Mouse (Mus musculus): Measurements from ENCODE around the gene Phgdh. TPM values are rescaled to one million over a fixed set of nuclear protein-coding genes. Genes with fewer than 3 reads are reported as not detected.

Phgdh gene
- polyA plus RNA-seq, 1 experiment, result 849 TPM

GRCm38 (mm10) chr3:98362753-98363152, 23.0 kb upstream of the Phgdh start:
- no peaks in the 10 kb centered on the region for H3K36me3 ChIP-seq (ENCODE audit: control insufficient read depth, insufficient read depth)
- TF ChIP-seq POLR2AphosphoS2 (IDR thresholded peaks at IDR 0.05; ENCODE audit: insufficient read length, low read depth), result no peak
- no peak for TF ChIP-seq MYOD1 (IDR thresholded peaks at IDR 0.05; ENCODE audit: control insufficient read depth in 1 of 3, insufficient read length in 2 of 3, low read depth in 2 of 3)
- TF ChIP-seq SRF (IDR thresholded peaks at IDR 0.05; ENCODE audit: control insufficient read depth, insufficient read length, low read depth), result no peak
- TF ChIP-seq TCF3 (IDR thresholded peaks at IDR 0.05; ENCODE audit: insufficient read length, low read depth), result no peak
- TF ChIP-seq MAX (IDR thresholded peaks at IDR 0.05; ENCODE audit: low read depth), result no peak
- TF ChIP-seq POLR2A (IDR thresholded peaks at IDR 0.05; ENCODE audit: insufficient read length, low read depth), result no peak
- no peak for TF ChIP-seq E2F4 (IDR thresholded peaks at IDR 0.05; ENCODE audit: insufficient read depth)
- TF ChIP-seq TCF12 (IDR thresholded peaks at IDR 0.05; ENCODE audit: insufficient read depth, poor library complexity, severe bottlenecking), result no peak
- TF ChIP-seq CEBPB (IDR thresholded peaks at IDR 0.05; ENCODE audit: insufficient read depth, poor library complexity, severe bottlenecking), result no peak
- TF ChIP-seq MYOG (IDR thresholded peaks at IDR 0.05; ENCODE audit: control insufficient read depth in 1 of 3, insufficient read depth in 1 of 3, insufficient read length in 2 of 3, low read depth in 2 of 3), result no peak
- no peak overlapping the region for H3K4me2 ChIP-seq (ENCODE audit: low read depth)
- H3K4me3 ChIP-seq, result no peak overlapping the region
- no peaks in the 10 kb centered on the region for H3K79me2 ChIP-seq (ENCODE audit: control insufficient read depth, insufficient read depth)
- H3K27me3 ChIP-seq (ENCODE audit: control insufficient read depth, insufficient read depth, insufficient read length), result no peaks in the 10 kb centered on the region
- H3ac ChIP-seq (ENCODE audit: control insufficient read depth, insufficient read length), result no peak overlapping the region

GRCm38 (mm10) chr3:98356632-98357370, 17.0 kb upstream of the Phgdh start:
- TF ChIP-seq TCF3 (IDR thresholded peaks at IDR 0.05; ENCODE audit: insufficient read length, low read depth), result no peak
- TF ChIP-seq POLR2A (IDR thresholded peaks at IDR 0.05; ENCODE audit: insufficient read length, low read depth), result no peak
- TF ChIP-seq USF1 (IDR thresholded peaks at IDR 0.05; ENCODE audit: low read depth), result peak; percentile 69
- TF ChIP-seq E2F4 (IDR thresholded peaks at IDR 0.05; ENCODE audit: insufficient read depth), result no peak
- TF ChIP-seq SRF (IDR thresholded peaks at IDR 0.05; ENCODE audit: control insufficient read depth, insufficient read length, low read depth), result no peak
- TF ChIP-seq POLR2AphosphoS2 (IDR thresholded peaks at IDR 0.05; ENCODE audit: insufficient read length, low read depth), result no peak
- H3K27me3 ChIP-seq (ENCODE audit: control insufficient read depth, insufficient read depth, insufficient read length), result no peaks in the 10 kb centered on the region
- no peaks in the 10 kb centered on the region for H3K79me2 ChIP-seq (ENCODE audit: control insufficient read depth, insufficient read depth)

GRCm38 (mm10) chr3:98356026-98356365, 16.2 kb upstream of the Phgdh start:
- Histone ChIP-seq H3K4me2 (ENCODE audit: low read depth) (peak overlapping the region; percentile 60), H3K79me2 (ENCODE audit: control insufficient read depth, insufficient read depth) (no peaks in the 10 kb centered on the region), H3K36me3 (ENCODE audit: control insufficient read depth, insufficient read depth) (no peaks in the 10 kb centered on the region), H3ac (ENCODE audit: control insufficient read depth, insufficient read length) (no peak overlapping the region), H3K4me3 (no peak overlapping the region), H3K27me3 (ENCODE audit: control insufficient read depth, insufficient read depth, insufficient read length) (no peaks in the 10 kb centered on the region)
- no peak for TF ChIP-seq CEBPB (IDR thresholded peaks at IDR 0.05; ENCODE audit: insufficient read depth, poor library complexity, severe bottlenecking)
- TF ChIP-seq TCF3 (IDR thresholded peaks at IDR 0.05; ENCODE audit: insufficient read length, low read depth), result no peak
- TF ChIP-seq MAX (IDR thresholded peaks at IDR 0.05; ENCODE audit: low read depth), result no peak
- no peak for TF ChIP-seq POLR2AphosphoS2 (IDR thresholded peaks at IDR 0.05; ENCODE audit: insufficient read length, low read depth)
- no peak for TF ChIP-seq POLR2A (IDR thresholded peaks at IDR 0.05; ENCODE audit: insufficient read length, low read depth)
- no peak for TF ChIP-seq REST (IDR thresholded peaks at IDR 0.05; ENCODE audit: insufficient read depth, insufficient read length)
- no peak for TF ChIP-seq E2F4 (IDR thresholded peaks at IDR 0.05; ENCODE audit: insufficient read depth)
- no peak for TF ChIP-seq MYOG (IDR thresholded peaks at IDR 0.05; ENCODE audit: control insufficient read depth in 1 of 3, insufficient read depth in 1 of 3, insufficient read length in 2 of 3, low read depth in 2 of 3)
- TF ChIP-seq TCF12 (IDR thresholded peaks at IDR 0.05; ENCODE audit: insufficient read depth, poor library complexity, severe bottlenecking), result no peak
- TF ChIP-seq USF1 (IDR thresholded peaks at IDR 0.05; ENCODE audit: low read depth), result no peak
- no peak for TF ChIP-seq SRF (IDR thresholded peaks at IDR 0.05; ENCODE audit: control insufficient read depth, insufficient read length, low read depth)
- no peak for TF ChIP-seq MYOD1 (IDR thresholded peaks at IDR 0.05; ENCODE audit: control insufficient read depth in 1 of 3, insufficient read length in 2 of 3, low read depth in 2 of 3)

More at GRCm38 (mm10) chr3:98356632-98357370, 17.0 kb upstream of the Phgdh start:
- Histone ChIP-seq H3ac (ENCODE audit: control insufficient read depth, insufficient read length) (no peak overlapping the region), H3K4me2 (ENCODE audit: low read depth) (no peak overlapping the region), H3K4me3 (no peak overlapping the region), H3K36me3 (ENCODE audit: control insufficient read depth, insufficient read depth) (no peaks in the 10 kb centered on the region)

GRCm38 (mm10) chr3:98355344-98356025, 15.7 kb upstream of the Phgdh start:
- no peak overlapping the region for H3K4me3 ChIP-seq
- no peak overlapping the region for H3ac ChIP-seq (ENCODE audit: control insufficient read depth, insufficient read length)
- H3K4me2 ChIP-seq (ENCODE audit: low read depth), result peak overlapping the region; percentile 60
- TF ChIP-seq POLR2A (IDR thresholded peaks at IDR 0.05; ENCODE audit: insufficient read length, low read depth), result no peak
- TF ChIP-seq USF1 (IDR thresholded peaks at IDR 0.05; ENCODE audit: low read depth), result no peak
- peak in 1 of 3 experiments; percentile 73 for TF ChIP-seq MYOD1 (IDR thresholded peaks at IDR 0.05; ENCODE audit: control insufficient read depth in 1 of 3, insufficient read length in 2 of 3, low read depth in 2 of 3)
- TF ChIP-seq MYOG (IDR thresholded peaks at IDR 0.05; ENCODE audit: control insufficient read depth in 1 of 3, insufficient read depth in 1 of 3, insufficient read length in 2 of 3, low read depth in 2 of 3), result peak in 1 of 3 experiments; percentile 45
- H3K36me3 ChIP-seq (ENCODE audit: control insufficient read depth, insufficient read depth), result no peaks in the 10 kb centered on the region
- no peaks in the 10 kb centered on the region for H3K27me3 ChIP-seq (ENCODE audit: control insufficient read depth, insufficient read depth, insufficient read length)
- no peaks in the 10 kb centered on the region for H3K79me2 ChIP-seq (ENCODE audit: control insufficient read depth, insufficient read depth)

GRCm38 (mm10) chr3:98353892-98354291, 14.1 kb upstream of the Phgdh start:
- Histone ChIP-seq H3K4me2 (ENCODE audit: low read depth) (no peak overlapping the region), H3K27me3 (ENCODE audit: control insufficient read depth, insufficient read depth, insufficient read length) (no peaks in the 10 kb centered on the region), H3ac (ENCODE audit: control insufficient read depth, insufficient read length) (no peak overlapping the region), H3K79me2 (ENCODE audit: control insufficient read depth, insufficient read depth) (no peaks in the 10 kb centered on the region), H3K36me3 (ENCODE audit: control insufficient read depth, insufficient read depth) (no peaks in the 10 kb centered on the region), H3K4me3 (no peak overlapping the region)
- TF ChIP-seq CEBPB (IDR thresholded peaks at IDR 0.05; ENCODE audit: insufficient read depth, poor library complexity, severe bottlenecking) (no peak), TCF12 (IDR thresholded peaks at IDR 0.05; ENCODE audit: insufficient read depth, poor library complexity, severe bottlenecking) (no peak), POLR2AphosphoS2 (IDR thresholded peaks at IDR 0.05; ENCODE audit: insufficient read length, low read depth) (no peak), REST (IDR thresholded peaks at IDR 0.05; ENCODE audit: insufficient read depth, insufficient read length) (no peak), TCF3 (IDR thresholded peaks at IDR 0.05; ENCODE audit: insufficient read length, low read depth) (no peak), USF1 (IDR thresholded peaks at IDR 0.05; ENCODE audit: low read depth) (no peak), MYOD1 (IDR thresholded peaks at IDR 0.05; ENCODE audit: control insufficient read depth in 1 of 3, insufficient read length in 2 of 3, low read depth in 2 of 3) (no peak), SRF (IDR thresholded peaks at IDR 0.05; ENCODE audit: control insufficient read depth, insufficient read length, low read depth) (no peak), MYOG (IDR thresholded peaks at IDR 0.05; ENCODE audit: control insufficient read depth in 1 of 3, insufficient read depth in 1 of 3, insufficient read length in 2 of 3, low read depth in 2 of 3) (no peak), E2F4 (IDR thresholded peaks at IDR 0.05; ENCODE audit: insufficient read depth) (no peak)
